18 mouse cellular contexts compared by ENCODE assay signal in genomic region chr2:10290115-10290514, GRCm38 (mm10).
"Had no signal": no experiment of that assay in that cellular context is flagged by ENCODE, and none has a peak within 500 bp of the region (broad histone marks: within the 10 kb centered on the region; RNA-seq: fewer than 3 reads in every experiment).

No protein-coding gene starts in this region.

- H3K4me1 ChIP-seq: neural tube, embryonic 13.5 days; neural tube, embryonic 15.5 days; stomach, embryonic 15.5 days had no signal

- H3K9me3 ChIP-seq: midbrain, embryonic 10.5 days; midbrain, embryonic 12.5 days; neural tube, embryonic 13.5 days; neural tube, embryonic 15.5 days; stomach, embryonic 15.5 days had no signal

- H3K27me3 ChIP-seq: stomach, embryonic 15.5 days had no signal

- H3K4me3 ChIP-seq: midbrain, embryonic 10.5 days; midbrain, embryonic 12.5 days; myocyte; neural tube, embryonic 13.5 days; neural tube, embryonic 15.5 days; stomach, embryonic 15.5 days had no signal

- DNase-seq: lung, adult 18-20 months; lung, embryonic 14.5 days; lung, postnatal 10 days; lung, postnatal 4 days; midbrain, embryonic 14.5 days; right cerebral cortex, adult 18-20 months; right cerebral cortex, postnatal 25 days; right cerebral cortex, postnatal 4 days; thymus, adult 2 months; thymus, postnatal 25 days; thymus, postnatal 4 days had no signal

- H3K9ac ChIP-seq: lung, embryonic 14.5 days; midbrain, embryonic 12.5 days; neural tube, embryonic 13.5 days; neural tube, embryonic 15.5 days; stomach, embryonic 15.5 days had no signal

- H3K4me2 ChIP-seq: lung, embryonic 14.5 days; midbrain, embryonic 12.5 days; neural tube, embryonic 13.5 days; neural tube, embryonic 15.5 days; stomach, embryonic 15.5 days had no signal

- H3K36me3 ChIP-seq: midbrain, embryonic 10.5 days; midbrain, embryonic 12.5 days; neural tube, embryonic 13.5 days; neural tube, embryonic 15.5 days; stomach, embryonic 15.5 days had no signal

- H3K27ac ChIP-seq: midbrain, embryonic 10.5 days; midbrain, embryonic 12.5 days; neural tube, embryonic 13.5 days; neural tube, embryonic 15.5 days; stomach, embryonic 15.5 days; stomach, postnatal 0 days had no signal
